Mouse (Mus musculus) heart, adult 2 months (tissue): ENCODE data around the gene S100b. TPM values are rescaled to one million over a fixed set of nuclear protein-coding genes. Genes with fewer than 3 reads are reported as not detected.

Experiments used
- DNase-seq, 2 experiments: peaks; one replicate each; pipeline ENCODE4 v3.0.0; 2021
- H3K27ac ChIP-seq: fragments of 200-600 bp; 2 replicates; pipeline ENCODE4 v1.8.1; 2022
- H3K27me3 ChIP-seq: fragments of 200-500 bp; 2 replicates; pipeline ENCODE4 v1.6.1; 2012; ENCODE audit warnings: mild to moderate bottlenecking, low read length, inconsistent platforms, mixed read lengths; ENCODE audit not compliant: control insufficient read depth, insufficient read depth
- H3K36me3 ChIP-seq: fragments of 200-500 bp; 2 replicates; pipeline ENCODE4 v1.6.1; 2012; ENCODE audit warnings: low read length, inconsistent platforms; ENCODE audit not compliant: control insufficient read depth, insufficient read depth
- H3K4me1 ChIP-seq: fragments of 200-500 bp; 2 replicates; pipeline ENCODE4 v1.6.1; 2011; ENCODE audit warnings: low read length; ENCODE audit not compliant: control insufficient read depth, insufficient read depth
- H3K4me3 ChIP-seq: fragments of 200-600 bp; 2 replicates; pipeline ENCODE4 v1.8.1; 2022
- H3K79me2 ChIP-seq: fragments of 200-500 bp; replicated peaks from 2 replicates; pipeline ENCODE4 v1.6.1; 2012; ENCODE audit warnings: mild to moderate bottlenecking, inconsistent platforms, low read length, moderate library complexity, mixed read lengths; ENCODE audit not compliant: control insufficient read depth, insufficient read depth
- H3K9ac ChIP-seq: fragments of 200-500 bp; 2 replicates; pipeline ENCODE4 v1.6.1; 2012; ENCODE audit warnings: low read depth, mild to moderate bottlenecking, control low read depth, inconsistent platforms, low read length, mixed read lengths
- CTCF ChIP-seq: fragments of 200-600 bp; IDR thresholded peaks from 2 replicates; pipeline ENCODE4 v1.8.1; 2022; ENCODE audit warnings: antibody characterized with exemption, mild to moderate bottlenecking, moderate library complexity
- EP300 ChIP-seq: fragments of 200-500 bp; IDR thresholded peaks from 2 replicates; pipeline ENCODE4 v1.6.1; 2011; ENCODE audit warnings: low read depth, low read length, control low read depth; ENCODE audit not compliant: insufficient read depth
- POLR2A ChIP-seq: fragments of 200-500 bp; IDR thresholded peaks from 2 replicates; pipeline ENCODE4 v1.6.1; 2011; ENCODE audit warnings: mild to moderate bottlenecking, low read depth, low read length, control low read depth; ENCODE audit not compliant: insufficient read depth
- WGBS: fragments of 180-500 bp; shearing (Covaris S2); methylation state at CpG from one replicate; pipeline ENCODE4 v1.1.7; 2018; 5-methylcytosine and 5-hydroxymethylcytosine counted together
- intact Hi-C: fragments of 180-260 bp; cut with DNase I; formaldehyde crosslinking; loops from one replicate; pipeline ENCODE4 v1.15.1; 2025
- long read RNA-seq: library from polyadenylated mRNA; stranded (forward); transcript quantifications from one replicate; pipeline ENCODE4 v2.0.0, GENCODE M21; 2021
- polyA plus RNA-seq: library from polyadenylated mRNA; depleted of rRNA; stranded (reverse); fragments of >200 nt; gene quantifications from 2 replicates; pipeline ENCODE4 v1.2.3, GENCODE M21; 2012; rRNA removed
- total RNA-seq, 2 experiments: library from RNA; stranded (reverse); gene quantifications; 2 replicates each; pipeline ENCODE4 v1.2.3; 2021

Gene S100b
- 1 to 10 TPM; 1.4 to 1.5 TPM for total RNA-seq
- polyA plus RNA-seq: 3.6 and 3.7 TPM in 2 replicates
- long read RNA-seq, partial matches to known transcripts: 0 of 3 reads
- long read RNA-seq, other reads (novel, unspliced or antisense): 0 of 3 reads

DNA sequence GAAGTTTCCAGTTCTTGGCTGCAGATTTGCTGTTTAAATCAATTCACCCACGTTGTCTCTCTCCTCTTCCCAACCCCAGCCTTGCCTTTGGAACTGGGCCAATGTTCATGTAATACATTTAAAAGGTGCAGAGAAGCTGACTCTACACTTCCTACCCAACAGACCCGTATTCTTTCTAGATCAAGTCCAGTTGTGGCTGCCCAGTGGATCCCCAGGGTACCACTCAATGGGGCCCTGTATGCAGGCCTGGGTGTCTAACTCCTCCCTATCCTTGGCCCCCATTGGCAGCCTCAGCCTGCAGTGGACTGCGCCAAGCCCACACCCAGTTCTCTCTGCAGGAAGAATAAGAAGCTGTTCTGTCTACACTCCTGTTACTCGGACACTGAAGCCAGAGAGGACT, at the start of gene S100b:
Gene S100b, plus strand, starts transcription at position 318 of the 400 bp plus-strand sequence.
- WGBS: 33% methylated on average over 4 of the region's 4 CpGs
- H3K4me3 ChIP-seq: no peak within 1 kb of the TSS
- no peak within 1 kb of the TSS for H3K9ac ChIP-seq
- DNase-seq: peak in 1 of 2 experiments; percentile 33
- no peaks in the 10 kb centered on the region for H3K79me2 ChIP-seq
- intact Hi-C loops: no loop called here
- TF ChIP-seq POLR2A (no peak), EP300 (no peak), CTCF (no peak)
- H3K4me1 ChIP-seq: peaks cover 6% of the 10 kb centered on the region
- no peaks in the 10 kb centered on the region for H3K36me3 ChIP-seq
- no peak within 1 kb of the TSS for H3K27ac ChIP-seq
- H3K27me3 ChIP-seq: no peaks in the 10 kb centered on the region

DNA sequence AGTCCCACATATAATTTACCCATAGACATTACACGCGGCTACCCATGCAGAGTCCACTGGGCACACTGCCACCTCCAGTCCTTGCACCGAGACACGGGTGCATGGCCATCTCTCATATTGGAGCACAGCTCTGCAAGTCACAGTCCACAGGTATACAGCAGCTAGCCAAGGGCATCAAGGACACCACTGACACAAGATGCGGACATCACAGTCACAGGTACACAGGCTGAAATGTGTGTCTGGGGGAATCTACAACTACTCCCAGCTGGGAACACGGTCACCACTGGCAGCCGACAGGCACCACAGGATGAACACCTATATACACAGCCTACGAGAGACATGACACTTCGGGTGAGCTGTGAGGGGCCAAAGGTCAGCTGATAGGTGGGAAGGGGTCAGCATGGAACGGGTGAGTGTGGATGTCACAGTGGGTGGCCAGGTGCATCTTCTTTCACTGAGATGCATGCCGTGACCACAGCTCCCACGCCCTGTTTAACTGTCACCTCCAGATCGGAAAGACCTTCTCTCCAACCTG, 46.3 kb upstream of the S100b start:
- H3K79me2 ChIP-seq: no peaks in the 10 kb centered on the region
- H3K27me3 ChIP-seq: no peaks in the 10 kb centered on the region
- intact Hi-C loops: no loop called here
- H3K9ac ChIP-seq: no peak overlapping the region
- H3K36me3 ChIP-seq: no peaks in the 10 kb centered on the region
- 93% methylated on average over 13 of the region's 13 CpGs for WGBS
- TF ChIP-seq POLR2A (no peak), EP300 (no peak), CTCF (no peak)
- H3K27ac ChIP-seq: no peak overlapping the region
- no peaks in the 10 kb centered on the region for H3K4me1 ChIP-seq
- no peak overlapping the region for H3K4me3 ChIP-seq
- DNase-seq: peak in 1 of 2 experiments; percentile 9

DNA sequence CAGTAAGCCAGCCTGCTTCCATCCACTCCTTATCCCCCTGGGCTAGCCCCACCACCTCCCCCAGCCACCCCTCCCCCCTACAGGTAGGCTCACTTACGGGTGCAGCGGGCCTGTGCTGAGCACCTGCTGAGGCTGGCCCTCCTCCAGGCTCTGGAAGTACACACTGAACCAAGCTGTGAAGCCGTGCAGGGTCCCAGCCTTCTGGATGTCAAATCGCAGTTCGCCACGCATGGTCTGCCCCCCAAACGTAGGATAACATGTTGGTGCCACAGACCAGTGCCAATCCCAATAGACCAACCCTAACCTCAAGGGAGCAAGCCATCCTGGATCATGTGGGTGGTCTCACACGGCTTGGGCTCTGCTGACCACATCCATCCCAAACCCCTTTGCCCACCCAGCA, 44.4 kb upstream of the S100b start:
- WGBS: 90% methylated on average over 8 of the region's 8 CpGs
- Histone ChIP-seq H3K9ac (no peak overlapping the region), H3K79me2 (no peaks in the 10 kb centered on the region), H3K4me1 (no peaks in the 10 kb centered on the region), H3K27ac (no peak overlapping the region), H3K27me3 (no peaks in the 10 kb centered on the region), H3K4me3 (no peak overlapping the region), H3K36me3 (no peaks in the 10 kb centered on the region)
- intact Hi-C loops: no loop called here
- DNase-seq: peak in 1 of 2 experiments; percentile 7
- TF ChIP-seq EP300: no peak
- TF ChIP-seq CTCF: no peak
- no peak for TF ChIP-seq POLR2A

DNA sequence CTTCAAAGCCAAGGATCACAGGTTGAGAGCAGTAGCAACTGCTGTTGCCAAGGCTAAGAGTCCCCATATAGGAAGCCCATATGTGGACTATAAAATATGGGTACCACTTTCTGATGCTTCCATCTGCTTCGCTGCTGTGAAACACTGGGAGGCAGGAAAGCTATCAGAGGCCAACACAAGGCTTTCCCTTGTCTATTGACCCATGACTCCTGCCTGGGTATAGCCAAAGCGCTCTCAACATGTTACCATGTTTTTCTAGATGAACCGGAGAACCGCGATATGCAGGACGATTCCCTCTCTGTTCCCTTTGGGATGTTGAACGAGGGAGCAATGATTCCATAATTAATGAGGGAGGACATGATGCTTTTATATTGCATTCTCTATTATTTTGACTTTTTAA, 42.8 kb upstream of the S100b start:
- H3K27me3 ChIP-seq: no peaks in the 10 kb centered on the region
- H3K9ac ChIP-seq: no peak overlapping the region
- 95% methylated on average over 7 of the region's 7 CpGs for WGBS
- TF ChIP-seq CTCF (no peak), EP300 (no peak), POLR2A (no peak)
- no peaks in the 10 kb centered on the region for H3K4me1 ChIP-seq
- H3K36me3 ChIP-seq: no peaks in the 10 kb centered on the region
- intact Hi-C loops: no loop called here
- DNase-seq: peak in 1 of 2 experiments; percentile 1
- no peak overlapping the region for H3K27ac ChIP-seq
- H3K79me2 ChIP-seq: no peaks in the 10 kb centered on the region
- no peak overlapping the region for H3K4me3 ChIP-seq

DNA sequence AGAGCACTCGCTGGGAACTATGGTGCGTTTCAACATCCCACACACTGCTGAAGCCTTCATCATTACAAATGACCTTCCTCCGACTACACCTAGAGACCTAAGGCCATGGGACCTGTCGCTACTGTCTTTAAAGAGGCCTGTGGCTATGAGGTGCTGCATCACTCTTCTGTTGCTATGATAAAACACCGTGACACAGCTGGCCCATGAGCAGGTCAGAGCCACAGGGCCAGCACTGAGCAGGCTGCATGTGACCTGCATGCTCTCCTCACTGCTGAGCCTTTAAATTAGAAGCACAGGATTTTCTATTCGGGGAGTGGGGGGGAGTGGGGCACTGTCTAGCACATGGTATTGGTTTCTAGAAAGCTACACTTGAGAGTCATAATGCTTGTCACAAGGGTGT, 41.5 kb upstream of the S100b start:
- H3K4me1 ChIP-seq: no peaks in the 10 kb centered on the region

DNA sequence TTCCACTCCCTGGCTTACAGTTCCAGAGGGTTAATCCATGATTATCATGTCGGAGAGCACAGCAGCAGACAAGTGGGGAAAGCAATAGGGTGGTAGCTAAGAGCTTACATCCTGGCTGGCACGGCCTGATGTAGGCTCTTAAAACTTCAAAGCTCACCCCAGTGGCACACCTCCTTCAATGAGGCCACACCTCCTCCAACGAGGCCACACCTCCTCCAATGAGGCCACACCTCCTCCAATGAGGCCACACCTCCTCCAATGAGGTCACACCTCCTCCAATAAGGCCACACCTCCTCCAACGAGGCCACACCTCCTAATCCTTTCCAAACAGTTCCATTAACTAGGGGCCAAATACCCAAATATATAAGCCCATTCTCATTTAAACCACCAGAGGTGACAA, 39.5 kb upstream of the S100b start:
- intact Hi-C loops: no loop called here
- WGBS: 90% methylated on average over 4 of the region's 4 CpGs
- Histone ChIP-seq H3K4me3 (no peak overlapping the region), H3K4me1 (no peaks in the 10 kb centered on the region), H3K27me3 (no peaks in the 10 kb centered on the region), H3K79me2 (no peaks in the 10 kb centered on the region), H3K27ac (no peak overlapping the region), H3K36me3 (no peaks in the 10 kb centered on the region), H3K9ac (no peak overlapping the region)
- DNase-seq: peak in 1 of 2 experiments; percentile 9
- TF ChIP-seq POLR2A (no peak), EP300 (no peak), CTCF (no peak)

More for the DNA sequence above, 41.5 kb upstream of the S100b start:
- H3K4me3 ChIP-seq: no peak overlapping the region
- H3K36me3 ChIP-seq: no peaks in the 10 kb centered on the region
- no peak overlapping the region for H3K27ac ChIP-seq
- H3K79me2 ChIP-seq: no peaks in the 10 kb centered on the region
- DNase-seq: peak in 1 of 2 experiments; percentile 8
- H3K27me3 ChIP-seq: no peaks in the 10 kb centered on the region
- 93% methylated on average over 6 of the region's 6 CpGs for WGBS
- TF ChIP-seq POLR2A (no peak), EP300 (no peak), CTCF (no peak)
- intact Hi-C loops: no loop called here
- no peak overlapping the region for H3K9ac ChIP-seq
